Mouse (Mus musculus) neural tube, embryonic 15.5 days (tissue): Measurements from ENCODE around the gene 2300002M23Rik. TPM values are rescaled to one million over a fixed set of nuclear protein-coding genes. Genes with fewer than 3 reads are reported as not detected.

ENCODE experiments used
- ATAC-seq: fragments of 200-750 bp; cut with Nextera tagmentation; 2 replicates; pipeline ENCODE4 v1.8.0; 2017; ENCODE audit warnings: mild to moderate bottlenecking, moderate TSS enrichment, moderate library complexity; ENCODE audit not compliant: low FRiP score
- H3K27ac ChIP-seq: fragments of 300-500 bp; sonication (generic); replicated peaks from 2 replicates; pipeline ENCODE4 v1.5.1; 2015; ENCODE audit warnings: mild to moderate bottlenecking, inconsistent platforms
- H3K27me3 ChIP-seq: fragments of 300-500 bp; sonication (generic); replicated peaks from 2 replicates; pipeline ENCODE4 v1.6.1; 2015; ENCODE audit warnings: inconsistent platforms
- H3K36me3 ChIP-seq: fragments of 300-500 bp; sonication (generic); 2 replicates; pipeline ENCODE4 v1.6.1; 2015; ENCODE audit warnings: inconsistent platforms
- H3K4me1 ChIP-seq: fragments of 300-500 bp; sonication (generic); 2 replicates; pipeline ENCODE4 v1.6.1; 2015; ENCODE audit warnings: inconsistent platforms
- H3K4me2 ChIP-seq: fragments of 300-500 bp; sonication (generic); 2 replicates; pipeline ENCODE4 v1.6.1; 2015; ENCODE audit warnings: inconsistent platforms, mild to moderate bottlenecking, moderate library complexity
- H3K4me3 ChIP-seq: fragments of 300-500 bp; sonication (generic); replicated peaks from 2 replicates; pipeline ENCODE4 v1.5.1; 2015; ENCODE audit warnings: mild to moderate bottlenecking, inconsistent platforms
- H3K9ac ChIP-seq: fragments of 300-500 bp; sonication (generic); replicated peaks from 2 replicates; pipeline ENCODE4 v1.6.1; 2015; ENCODE audit warnings: mild to moderate bottlenecking, inconsistent platforms
- H3K9me3 ChIP-seq: fragments of 300-500 bp; sonication (generic); replicated peaks from 2 replicates; pipeline ENCODE4 v1.6.1; 2016; ENCODE audit warnings: inconsistent platforms
- WGBS: fragments of 180-500 bp; shearing (Covaris S2); methylation state at CpG from one replicate; pipeline ENCODE4 v1.1.7; 2015; ENCODE audit warnings: mixed read lengths; 5-methylcytosine and 5-hydroxymethylcytosine counted together
- polyA plus RNA-seq: library from polyadenylated mRNA; unstranded; fragments of >200 nt; fragmentation: Nextera tagmentation; extraction: Ambion mirVana; gene quantifications from 2 replicates; pipeline ENCODE4 v1.2.1, GENCODE M21; 2015

The 2300002M23Rik gene
- not detected in 2 replicates for polyA plus RNA-seq

GRCm38 (mm10) chr17:35567150-35567549 lies at the start of gene 2300002M23Rik:
Gene 2300002M23Rik, plus strand, starts transcription at chr17:35567450.
- H3K4me3 ChIP-seq = no peak within 1 kb of the TSS
- no peak within 1 kb of the TSS for H3K9ac ChIP-seq
- H3K27ac ChIP-seq = no peak within 1 kb of the TSS
- WGBS = 61% methylated on average over 3 of the region's 3 CpGs
- no peaks in the 10 kb centered on the region for H3K36me3 ChIP-seq
- no peak within 1 kb of the TSS for H3K4me2 ChIP-seq
- H3K27me3 ChIP-seq = peaks cover 13% of the 10 kb centered on the region
- no peak for ATAC-seq
- H3K4me1 ChIP-seq = peaks cover 13% of the 10 kb centered on the region
- H3K9me3 ChIP-seq = no peaks in the 10 kb centered on the region

GRCm38 (mm10) chr17:35517526-35517925 lies 49.7 kb upstream of the 2300002M23Rik start:
- Histone ChIP-seq H3K27ac (0 out of 2 replicates have a peak overlapping the region, but pooled peaks have one; percentile 28), H3K9me3 (no peaks in the 10 kb centered on the region), H3K36me3 (no peaks in the 10 kb centered on the region), H3K4me1 (peaks cover 20% of the 10 kb centered on the region), H3K4me2 (peak overlapping the region; percentile 93), H3K9ac (peak overlapping the region; percentile 47), H3K27me3 (0 out of 2 replicates have a peak, but pooled peaks cover 9% of the 10 kb centered on the region), H3K4me3 (peak overlapping the region; percentile 59)
- 11% methylated on average over 12 of the region's 12 CpGs for WGBS
- no peak for ATAC-seq

DNA sequence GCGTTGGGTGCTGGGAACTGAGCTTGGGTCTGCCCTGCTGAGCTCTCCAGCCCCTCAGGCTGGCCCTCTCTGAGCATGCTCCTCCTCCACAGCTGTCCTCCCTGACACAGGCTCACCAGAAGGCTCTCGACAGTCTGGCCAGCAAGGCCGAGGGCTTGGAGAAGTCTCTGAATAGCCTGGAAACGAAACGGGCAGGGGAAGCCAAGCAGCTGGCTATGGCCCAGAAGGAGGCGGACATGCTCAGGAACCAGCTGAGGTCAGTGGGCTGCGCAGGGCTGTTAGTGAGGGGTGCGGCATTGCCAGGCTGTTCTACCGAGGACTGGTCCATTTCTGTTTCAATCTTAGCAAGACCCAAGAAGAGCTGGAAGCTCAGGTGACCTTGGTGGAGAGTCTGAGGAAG lies 42.9 kb upstream of the 2300002M23Rik start:
- 87% methylated on average over 9 of the region's 9 CpGs for WGBS
- Histone ChIP-seq H3K27me3 (no peaks in the 10 kb centered on the region), H3K4me1 (no peaks in the 10 kb centered on the region), H3K36me3 (no peaks in the 10 kb centered on the region), H3K27ac (no peak overlapping the region), H3K4me2 (no peak overlapping the region), H3K9me3 (no peaks in the 10 kb centered on the region), H3K4me3 (no peak overlapping the region), H3K9ac (no peak overlapping the region)
- ATAC-seq = no peak

DNA sequence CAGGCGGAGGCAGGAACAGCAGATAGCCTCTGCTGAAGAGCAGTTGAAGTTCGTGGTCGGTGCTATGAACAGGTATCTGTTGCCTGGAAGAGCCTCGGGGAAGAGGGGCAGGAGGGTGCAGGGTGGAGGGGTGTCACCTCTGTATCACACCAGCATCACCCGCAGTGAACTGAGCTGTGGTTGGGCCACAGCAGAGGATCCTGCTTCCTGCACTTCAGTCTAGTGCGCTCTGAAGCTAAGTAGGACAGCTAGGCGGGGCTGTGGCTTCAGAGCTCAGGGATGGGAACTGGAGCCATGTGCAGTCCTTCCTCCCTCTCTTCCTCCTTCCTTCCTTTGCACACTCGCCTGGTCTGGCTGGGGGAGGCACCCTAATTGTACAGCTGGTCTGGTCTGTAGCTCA lies 40.6 kb upstream of the 2300002M23Rik start:
- Histone ChIP-seq H3K4me2 (no peak overlapping the region), H3K4me3 (no peak overlapping the region), H3K9me3 (no peaks in the 10 kb centered on the region), H3K27me3 (no peaks in the 10 kb centered on the region), H3K36me3 (no peaks in the 10 kb centered on the region), H3K27ac (no peak overlapping the region), H3K9ac (no peak overlapping the region), H3K4me1 (no peaks in the 10 kb centered on the region)
- ATAC-seq = no peak
- WGBS = 81% methylated on average over 8 of the region's 8 CpGs

GRCm38 (mm10) chr17:35532360-35532759 lies 34.9 kb upstream of the 2300002M23Rik start:
- no peak overlapping the region for H3K9ac ChIP-seq
- no peak for ATAC-seq
- H3K27me3 ChIP-seq = no peaks in the 10 kb centered on the region
- no peak overlapping the region for H3K4me3 ChIP-seq
- H3K36me3 ChIP-seq = no peaks in the 10 kb centered on the region
- no peaks in the 10 kb centered on the region for H3K4me1 ChIP-seq
- H3K4me2 ChIP-seq = no peak overlapping the region
- WGBS = 31% methylated on average over 3 of the region's 3 CpGs
- no peaks in the 10 kb centered on the region for H3K9me3 ChIP-seq
- no peak overlapping the region for H3K27ac ChIP-seq

- Histone ChIP-seq H3K9me3 (no peaks in the 10 kb centered on the region), H3K27me3 (no peaks in the 10 kb centered on the region), H3K4me1 (no peaks in the 10 kb centered on the region), H3K36me3 (no peaks in the 10 kb centered on the region), H3K27ac (no peak within 1 kb of the TSS), H3K4me3 (no peak within 1 kb of the TSS), H3K9ac (no peak within 1 kb of the TSS), H3K4me2 (no peak within 1 kb of the TSS)
- no peak for ATAC-seq
- WGBS = 48% methylated on average over 7 of the region's 7 CpGs
Observed at GRCm38 (mm10) chr17:35532901-35533300, 34.3 kb upstream of the 2300002M23Rik start, which contains the start of gene Psors1c2. Gene Psors1c2, plus strand, starts transcription at chr17:35533201.

DNA sequence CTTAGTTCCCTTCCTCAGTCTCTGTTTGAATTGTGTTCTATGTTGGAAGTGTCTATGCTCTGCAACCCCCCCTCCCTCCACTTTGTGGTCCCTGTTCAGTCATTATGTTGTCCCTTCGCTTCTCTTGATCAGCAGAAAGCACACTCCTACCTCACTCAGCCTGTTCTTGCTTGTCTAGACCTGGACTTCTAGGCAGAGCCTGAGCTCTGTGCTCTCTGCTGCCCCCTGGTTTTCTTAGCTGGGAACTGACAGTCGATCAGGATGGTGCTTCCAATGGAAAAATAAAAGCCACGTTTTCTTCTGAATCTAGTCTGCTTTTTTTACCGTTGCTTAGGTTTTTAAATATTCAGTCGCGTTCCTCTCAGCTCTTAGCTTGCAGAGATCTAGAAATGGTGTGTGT lies 32.9 kb upstream of the 2300002M23Rik start:
- Histone ChIP-seq H3K4me3 (no peak overlapping the region), H3K36me3 (no peaks in the 10 kb centered on the region), H3K4me2 (no peak overlapping the region), H3K27ac (no peak overlapping the region), H3K27me3 (no peaks in the 10 kb centered on the region), H3K9ac (no peak overlapping the region), H3K4me1 (no peaks in the 10 kb centered on the region), H3K9me3 (no peaks in the 10 kb centered on the region)
- ATAC-seq = peak; percentile 84
- 16% methylated on average over 6 of the region's 6 CpGs for WGBS

GRCm38 (mm10) chr17:35537421-35537820 lies 29.8 kb upstream of the 2300002M23Rik start:
- Histone ChIP-seq H3K4me2 (no peak overlapping the region), H3K27ac (no peak overlapping the region), H3K4me1 (no peaks in the 10 kb centered on the region), H3K4me3 (no peak overlapping the region), H3K9ac (no peak overlapping the region), H3K27me3 (no peaks in the 10 kb centered on the region), H3K36me3 (no peaks in the 10 kb centered on the region), H3K9me3 (no peaks in the 10 kb centered on the region)
- 93% methylated on average over 4 of the region's 4 CpGs for WGBS
- ATAC-seq = no peak

DNA sequence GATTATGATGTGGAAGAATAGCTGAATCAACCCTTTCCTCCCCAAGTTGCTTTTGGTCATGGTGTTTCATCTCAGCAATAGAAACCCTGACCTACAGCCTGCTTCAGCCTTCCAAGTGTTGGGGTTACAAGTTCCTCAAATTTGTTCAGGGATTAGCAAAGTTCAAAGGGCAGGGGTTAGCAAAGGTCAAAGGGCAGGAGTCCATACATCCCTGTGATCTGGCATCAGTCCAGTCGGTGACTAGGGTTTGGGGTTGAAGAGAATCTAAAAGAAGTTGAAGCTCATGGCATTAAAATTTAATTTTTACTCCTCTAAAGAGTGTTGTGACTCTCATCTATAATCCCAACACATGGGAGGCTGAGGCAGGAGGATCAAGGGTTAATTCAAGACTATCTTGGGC lies 28.8 kb upstream of the 2300002M23Rik start:
- Histone ChIP-seq H3K9me3 (no peaks in the 10 kb centered on the region), H3K27ac (no peak overlapping the region), H3K27me3 (no peaks in the 10 kb centered on the region), H3K36me3 (no peaks in the 10 kb centered on the region), H3K9ac (no peak overlapping the region), H3K4me2 (no peak overlapping the region), H3K4me1 (peaks cover 6% of the 10 kb centered on the region; the same call in 1 of the 2 replicates), H3K4me3 (no peak overlapping the region)
- 88% methylated on average over 1 of the region's 1 CpGs for WGBS
- ATAC-seq = no peak

DNA sequence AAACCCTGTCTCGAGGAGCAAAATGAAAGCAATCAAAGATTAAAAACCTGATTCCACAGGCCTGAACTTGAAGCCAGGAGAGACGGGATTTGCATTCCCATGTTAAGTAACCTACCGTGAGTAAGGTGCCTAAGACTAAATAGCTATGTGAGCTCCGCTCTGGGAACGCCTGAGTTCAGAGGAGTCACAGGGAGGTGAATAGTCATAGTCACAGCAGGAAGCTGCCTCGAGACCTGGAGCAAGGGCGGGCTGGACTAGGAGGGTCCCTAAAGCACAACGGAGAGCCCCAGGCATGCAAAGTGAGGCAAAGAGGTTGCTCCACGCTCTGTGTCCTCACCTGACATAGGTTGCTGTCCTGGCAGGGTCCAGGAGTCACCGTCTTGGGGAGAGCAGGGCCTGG lies 27.7 kb upstream of the 2300002M23Rik start:
- H3K27ac ChIP-seq = no peak overlapping the region
- no peaks in the 10 kb centered on the region for H3K36me3 ChIP-seq
- WGBS = 53% methylated on average over 10 of the region's 10 CpGs
- H3K9ac ChIP-seq = no peak overlapping the region
- no peak overlapping the region for H3K4me2 ChIP-seq
- no peak for ATAC-seq
- peaks cover 7% of the 10 kb centered on the region; the same call in 1 of the 2 replicates for H3K4me1 ChIP-seq
- no peak overlapping the region for H3K4me3 ChIP-seq
- no peaks in the 10 kb centered on the region for H3K27me3 ChIP-seq
- no peaks in the 10 kb centered on the region for H3K9me3 ChIP-seq

- Histone ChIP-seq H3K9me3 (no peaks in the 10 kb centered on the region), H3K27ac (no peak overlapping the region), H3K4me2 (peak overlapping the region; percentile 11), H3K4me1 (peaks cover 13% of the 10 kb centered on the region), H3K27me3 (no peaks in the 10 kb centered on the region), H3K36me3 (no peaks in the 10 kb centered on the region), H3K9ac (no peak overlapping the region), H3K4me3 (no peak overlapping the region)
- WGBS = 80% methylated on average over 15 of the region's 15 CpGs
- ATAC-seq = no peak
Observed at GRCm38 (mm10) chr17:35542761-35543411, 24.4 kb upstream of the 2300002M23Rik start.

- H3K9ac ChIP-seq = no peak overlapping the region
- no peaks in the 10 kb centered on the region for H3K36me3 ChIP-seq
- no peak overlapping the region for H3K27ac ChIP-seq
- 17% methylated on average over 14 of the region's 14 CpGs for WGBS
- no peaks in the 10 kb centered on the region for H3K9me3 ChIP-seq
- no peak overlapping the region for H3K4me3 ChIP-seq
- H3K4me1 ChIP-seq = peaks cover 13% of the 10 kb centered on the region
- H3K4me2 ChIP-seq = peak overlapping the region; percentile 11
- no peak for ATAC-seq
- no peaks in the 10 kb centered on the region for H3K27me3 ChIP-seq
Observed at GRCm38 (mm10) chr17:35543412-35543861, 23.8 kb upstream of the 2300002M23Rik start.
